Mouse (Mus musculus) retina, postnatal 7 days (tissue): ENCODE data around the gene Pex3.
"Not testable (repeated sequence)": the region's sequence is repeated elsewhere in the genome, so short reads cannot be mapped to it uniquely, and the experiment has no call there.

Experiments
- DNase-seq: peaks from one replicate; pipeline ENCODE4 v3.0.0-alpha.2; 2012; ENCODE audit warnings: low read depth, low spot score

The Pex3 gene

DNA sequence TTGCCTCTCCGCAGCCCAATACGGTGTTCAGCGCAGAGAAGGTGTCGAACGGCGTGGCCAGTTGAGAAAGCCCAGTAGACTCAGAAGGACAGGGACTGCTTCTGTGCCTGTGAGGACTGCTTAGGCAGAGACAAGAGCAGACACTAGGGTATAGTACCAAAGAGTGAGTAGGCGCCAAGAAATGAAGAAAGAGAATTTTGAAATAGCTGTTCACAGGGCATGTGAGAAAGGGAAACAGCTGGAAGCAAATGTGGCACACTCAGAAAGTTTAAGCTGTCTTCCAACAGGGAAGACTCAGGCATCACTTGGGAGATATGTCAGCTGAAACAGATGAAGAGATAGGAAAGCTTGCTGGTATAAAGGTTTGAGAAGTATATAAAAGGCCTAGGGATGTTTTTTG lies 16.2 kb downstream of the Pex3 start:
- DNase-seq: no peak

DNA sequence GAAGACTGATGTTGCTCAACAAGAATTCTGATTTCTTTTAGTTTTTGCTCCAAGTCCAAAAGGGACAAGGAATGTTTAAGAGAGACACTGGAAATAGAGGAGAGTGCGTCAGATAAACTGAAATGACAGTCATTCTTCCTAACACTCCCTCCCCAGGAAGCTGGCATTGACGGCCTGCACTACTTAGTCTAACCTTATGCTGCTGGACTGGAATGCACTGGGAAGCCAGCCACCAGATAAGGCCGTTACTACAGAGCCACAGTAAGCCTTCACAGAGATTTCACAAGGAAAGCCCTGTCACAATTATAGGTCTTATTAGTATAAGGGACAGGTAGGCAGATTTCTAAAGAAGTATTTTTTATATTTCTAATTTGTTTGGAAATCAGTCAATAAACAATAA lies 18.2 kb downstream of the Pex3 start:
- DNase-seq: no peak

- DNase-seq: no peak
Measured at GRCm38 (mm10) chr10:13528155-13528554, 24.8 kb downstream of the Pex3 start.

DNA sequence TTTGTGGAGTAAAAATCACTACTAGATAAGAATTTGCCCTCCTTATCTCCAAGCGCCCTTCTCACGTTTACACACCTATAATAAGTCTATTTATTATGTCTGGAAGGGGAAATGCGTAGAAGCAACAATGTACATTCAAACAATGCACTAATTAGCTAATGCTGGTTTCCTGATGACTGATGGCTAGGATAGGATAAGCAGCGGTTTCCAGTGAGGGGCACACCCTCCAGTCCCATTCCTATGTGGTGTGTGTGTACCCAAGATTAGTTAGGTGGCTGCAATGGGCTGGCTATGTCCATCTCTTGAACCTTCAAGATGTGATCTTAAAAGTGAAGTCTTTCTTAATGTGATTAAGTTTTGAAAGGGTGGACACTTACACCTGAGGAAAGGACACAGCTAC lies 31.1 kb downstream of the Pex3 start:
- DNase-seq: no peak

- no peak for DNase-seq
Measured at GRCm38 (mm10) chr10:13502371-13502770, 50.6 kb downstream of the Pex3 start.

- not testable (repeated sequence) for DNase-seq
Measured at GRCm38 (mm10) chr10:13501533-13501932, 51.4 kb downstream of the Pex3 start.

GRCm38 (mm10) chr10:13500938-13501496 lies 51.9 kb downstream of the Pex3 start:
- peak; percentile 68 for DNase-seq

GRCm38 (mm10) chr10:13500473-13500872 lies 52.5 kb downstream of the Pex3 start:
- DNase-seq: no peak

GRCm38 (mm10) chr10:13499331-13499730 lies 53.6 kb downstream of the Pex3 start, which contains the start of gene Fuca2:
TSS of gene Fuca2 (plus strand) at chr10:13499540.
- no peak for DNase-seq

- no peak for DNase-seq
Measured at GRCm38 (mm10) chr10:13496315-13496714, 56.6 kb downstream of the Pex3 start.

DNA sequence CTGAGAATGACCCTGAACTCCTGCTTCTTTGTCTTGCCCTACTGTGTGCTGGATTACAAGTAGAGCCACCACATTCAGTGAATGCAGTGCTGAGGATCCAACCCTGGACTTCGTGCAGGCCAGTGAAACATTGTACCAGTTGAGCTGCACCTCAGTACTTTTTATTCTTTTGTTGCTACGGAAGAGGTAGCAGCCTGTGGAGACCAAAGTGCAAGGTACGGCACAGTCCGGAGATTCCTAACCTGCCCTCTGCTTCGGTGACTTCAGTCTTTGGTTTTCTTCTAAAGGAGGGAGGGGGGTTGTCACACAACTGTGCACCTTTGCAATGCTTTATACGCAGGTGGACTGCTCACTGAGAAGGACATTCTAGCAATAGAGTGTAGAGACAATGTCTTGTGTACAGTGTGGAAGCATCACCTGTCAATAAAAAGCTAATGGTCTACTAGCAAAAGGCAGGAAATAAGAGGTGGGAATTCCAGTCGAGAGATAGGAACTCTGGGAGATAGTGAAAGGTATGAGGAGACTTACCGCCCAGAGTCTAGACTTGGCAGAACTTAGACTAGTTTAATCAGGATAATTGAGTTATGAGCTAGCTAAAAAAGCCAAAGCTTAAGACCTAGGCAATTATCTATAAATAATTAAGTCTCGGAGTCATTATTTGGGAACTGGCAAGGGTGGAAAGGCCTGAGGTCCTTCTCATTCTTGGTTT lies 58.8 kb downstream of the Pex3 start:
- DNase-seq: no peak

GRCm38 (mm10) chr10:13489671-13490070 lies 63.3 kb downstream of the Pex3 start:
- no peak for DNase-seq

- no peak for DNase-seq
Measured at GRCm38 (mm10) chr10:13485958-13486357, 67.0 kb downstream of the Pex3 start.

DNA sequence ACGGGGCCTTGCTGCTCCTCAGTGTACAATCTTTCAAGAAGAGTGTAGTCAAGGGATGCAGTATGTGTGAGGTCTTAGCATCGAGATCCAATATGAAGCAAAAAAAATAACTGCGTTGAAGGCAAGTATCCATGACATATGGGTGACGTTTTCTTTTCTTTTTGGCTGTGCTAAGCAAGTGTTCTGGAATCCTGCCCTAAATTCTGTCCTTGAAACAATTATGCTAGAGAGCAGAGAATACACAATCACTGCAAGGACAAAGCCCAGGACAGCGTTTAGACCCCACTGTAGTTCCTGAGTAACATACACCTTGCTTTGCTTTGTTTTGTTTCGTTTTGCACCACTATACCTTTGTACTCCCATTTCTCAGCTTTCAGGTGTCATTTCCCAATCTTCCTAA lies 73.6 kb downstream of the Pex3 start:
- no peak for DNase-seq

DNA sequence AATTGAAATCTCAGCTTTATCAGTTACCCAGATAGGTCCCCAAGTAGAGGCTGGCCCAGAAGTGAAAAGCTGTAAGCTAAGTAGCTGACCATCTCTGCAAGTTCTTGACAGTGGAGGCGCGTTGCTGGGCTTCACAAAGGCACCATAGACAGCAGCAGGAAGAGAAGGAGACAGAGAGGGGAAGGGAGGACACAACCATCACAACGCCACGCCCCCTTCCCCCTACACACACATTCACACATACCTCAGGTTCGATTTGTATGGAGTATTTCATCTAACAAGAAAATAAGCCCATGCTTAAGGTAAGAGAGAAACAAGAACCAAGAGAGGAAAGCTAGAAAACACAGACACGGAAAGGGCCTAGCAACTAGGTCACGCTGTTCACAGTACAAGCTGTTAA lies 77.8 kb downstream of the Pex3 start:
- no peak for DNase-seq

GRCm38 (mm10) chr10:13474568-13474955 lies 78.4 kb downstream of the Pex3 start:
- DNase-seq: no peak
